Mouse (Mus musculus): ENCODE measurements at regions not wholly inside any gene's neighbourhood (a gene's known extent, or its start where the extent isn't known, plus 50 kb on each side); places are given as distances from the start of the nearest gene placed in this dataset.

DNA sequence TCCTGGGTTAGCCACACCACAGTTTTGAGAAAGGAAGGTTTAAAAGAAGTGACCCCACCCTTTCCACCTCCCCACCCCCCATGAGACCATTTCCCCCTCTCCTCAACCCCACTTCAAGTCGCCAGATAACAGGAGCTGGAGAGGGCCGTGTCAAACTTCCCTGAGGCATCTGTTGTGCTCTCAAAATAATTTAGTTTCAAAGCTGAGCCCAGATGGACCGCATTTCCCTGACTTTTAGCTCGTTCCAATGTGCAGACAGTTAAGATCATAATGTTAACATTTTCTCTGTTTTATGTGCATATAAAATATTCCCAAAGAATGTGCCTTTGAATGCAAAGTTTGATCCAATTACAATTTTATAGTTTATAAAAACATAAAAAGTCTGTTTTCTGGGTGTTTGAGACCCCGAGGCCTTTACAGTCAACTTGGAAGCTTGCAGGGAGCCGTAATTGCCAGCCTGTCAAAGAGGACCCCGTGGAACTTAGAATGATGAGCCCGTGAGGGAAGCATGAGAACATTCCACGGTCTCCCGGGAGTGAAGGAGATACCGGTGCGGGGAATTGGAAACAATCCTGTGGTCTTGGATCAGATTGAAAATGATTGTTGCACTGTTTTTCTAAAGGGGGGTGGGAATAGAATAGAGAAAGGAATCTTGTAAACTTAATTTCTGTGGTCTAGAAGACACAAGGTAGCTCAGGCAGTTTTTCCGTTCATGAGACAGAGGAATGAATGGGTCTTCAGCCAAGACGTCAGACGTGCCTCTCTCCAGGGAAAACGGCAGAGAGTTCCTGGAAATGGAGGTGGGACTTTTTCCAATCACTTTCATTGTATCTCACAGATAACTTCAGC lies 903.3 kb downstream of the Mrps31 start:
- TF ChIP-seq CTCF (IDR thresholded peaks at IDR 0.05): no peak

DNA sequence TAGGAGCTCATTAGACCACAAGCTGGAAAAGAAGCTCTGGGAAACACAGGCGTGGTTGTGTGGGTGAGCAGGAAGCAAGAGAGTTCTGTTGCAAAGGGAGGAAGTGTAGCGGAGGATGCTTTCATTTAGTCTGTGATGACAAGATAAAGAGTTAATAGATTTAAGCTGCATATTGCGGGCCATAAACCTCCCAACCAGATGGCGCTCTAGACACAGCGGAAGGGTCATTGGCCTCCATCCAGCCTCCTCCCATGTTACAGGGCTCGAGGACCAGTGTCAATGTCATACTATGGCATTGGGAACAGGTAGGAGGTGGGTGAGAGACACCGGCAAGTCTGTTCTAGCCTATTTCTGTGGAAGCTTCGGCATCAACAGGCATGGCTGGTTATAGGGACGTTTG lies 908.4 kb downstream of the Mrps31 start:
- peak; percentile 27 for TF ChIP-seq CTCF (IDR thresholded peaks at IDR 0.05)
- Histone ChIP-seq H3K4me3 (no peak overlapping the region), H3K27ac (no peak overlapping the region)
- peak in 1 of 2 experiments; percentile 19 for DNase-seq (ENCODE audit: extremely low spot score in 1 of 2, low spot score in 2 of 2)
- intact Hi-C loops (cut with DNase I): no loop called here

More for the DNA sequence above, 903.3 kb downstream of the Mrps31 start:
- intact Hi-C loops (cut with DNase I): no loop called here
- Histone ChIP-seq H3K27ac (no peak overlapping the region), H3K4me3 (no peak overlapping the region)
- no peak for DNase-seq (ENCODE audit: extremely low spot score in 1 of 2, low spot score in 2 of 2)

- Histone ChIP-seq H3K27ac (no peak overlapping the region), H3K4me3 (no peak overlapping the region)
- intact Hi-C loops (cut with DNase I): no loop called here
- DNase-seq (ENCODE audit: extremely low spot score in 1 of 2, low spot score in 2 of 2): no peak
- TF ChIP-seq CTCF (IDR thresholded peaks at IDR 0.05): no peak
Observed at GRCm38 (mm10) chr8:23321166-23321565, 910.0 kb downstream of the Mrps31 start.

DNA sequence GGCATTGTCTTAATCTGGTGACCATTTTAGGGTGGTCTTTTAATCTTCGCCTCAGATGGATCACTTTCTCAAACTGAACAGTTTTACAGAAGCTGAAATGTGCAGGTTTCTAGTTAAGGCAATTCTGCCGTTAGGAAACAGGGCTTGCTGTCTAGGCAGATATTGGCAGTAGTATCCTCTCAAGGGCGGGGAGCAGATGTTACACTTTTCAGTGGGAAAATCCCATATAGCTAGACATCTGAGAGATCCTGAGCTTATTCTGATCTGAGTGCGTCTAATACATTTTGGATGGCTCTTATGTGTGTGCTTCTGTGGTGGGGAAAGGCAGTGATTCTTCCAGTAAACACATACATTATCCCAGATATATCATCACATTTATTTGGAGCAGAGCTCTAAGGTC lies 916.1 kb downstream of the Mrps31 start:
- intact Hi-C loops (cut with DNase I): no loop called here
- no peak for TF ChIP-seq CTCF (IDR thresholded peaks at IDR 0.05)
- DNase-seq (ENCODE audit: extremely low spot score in 1 of 2, low spot score in 2 of 2): no peak
- no peak overlapping the region for H3K4me3 ChIP-seq
- no peak overlapping the region for H3K27ac ChIP-seq

DNA sequence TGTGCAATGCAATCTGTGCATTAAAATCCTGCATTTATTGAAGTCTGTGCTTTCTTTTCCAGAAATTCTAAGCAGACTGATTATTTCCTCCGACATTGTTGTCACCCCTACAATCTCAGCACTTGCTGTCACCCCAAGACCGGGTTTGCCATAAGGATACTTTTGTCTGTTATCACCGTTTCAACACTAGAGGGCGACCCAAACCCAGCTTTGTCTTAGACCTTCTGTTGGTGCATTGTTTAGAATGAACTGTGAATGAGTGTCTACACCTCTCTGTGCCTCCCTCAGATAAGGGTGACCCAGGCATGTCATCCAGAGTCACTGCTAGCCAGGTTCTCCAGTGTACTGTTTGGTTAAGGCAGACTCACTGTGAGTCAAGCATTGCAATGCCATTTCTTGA lies 933.0 kb downstream of the Mrps31 start:
- intact Hi-C loops (cut with DNase I): loop anchor here (1.0 to 5.0 kb wide), 3 partner anchors 158 to 1203 kb away; no protein-coding TSS in a partner anchor
- no peak overlapping the region for H3K4me3 ChIP-seq
- DNase-seq (ENCODE audit: extremely low spot score in 1 of 2, low spot score in 2 of 2): peak in 1 of 2 experiments; percentile 20
- peak; percentile 60 for TF ChIP-seq CTCF (IDR thresholded peaks at IDR 0.05)
- no peak overlapping the region for H3K27ac ChIP-seq

- no peak for DNase-seq (ENCODE audit: extremely low spot score in 1 of 2, low spot score in 2 of 2)
- Histone ChIP-seq H3K4me3 (no peak overlapping the region), H3K27ac (no peak overlapping the region)
- TF ChIP-seq CTCF (IDR thresholded peaks at IDR 0.05): no peak
- intact Hi-C loops (cut with DNase I): no loop called here
Observed at GRCm38 (mm10) chr8:23351367-23351930, 940.3 kb downstream of the Mrps31 start.

GRCm38 (mm10) chr8:23352259-23353106 lies 941.3 kb downstream of the Mrps31 start:
- no peak for TF ChIP-seq CTCF (IDR thresholded peaks at IDR 0.05)
- intact Hi-C loops (cut with DNase I): no loop called here
- Histone ChIP-seq H3K4me3 (no peak overlapping the region), H3K27ac (no peak overlapping the region)
- no peak for DNase-seq (ENCODE audit: extremely low spot score in 1 of 2, low spot score in 2 of 2)

GRCm38 (mm10) chr8:23360061-23360622 lies 949.0 kb downstream of the Mrps31 start:
- no peak for DNase-seq (ENCODE audit: extremely low spot score in 1 of 2, low spot score in 2 of 2)
- no peak overlapping the region for H3K4me3 ChIP-seq

GRCm38 (mm10) chr8:23360850-23361274 lies 949.7 kb downstream of the Mrps31 start:
- H3K4me3 ChIP-seq: no peak overlapping the region
- H3K27ac ChIP-seq: no peak overlapping the region
- DNase-seq (ENCODE audit: extremely low spot score in 1 of 2, low spot score in 2 of 2): no peak
- no peak for TF ChIP-seq CTCF (IDR thresholded peaks at IDR 0.05)
- intact Hi-C loops (cut with DNase I): no loop called here

More at GRCm38 (mm10) chr8:23360061-23360622, 949.0 kb downstream of the Mrps31 start:
- H3K27ac ChIP-seq: no peak overlapping the region
- intact Hi-C loops (cut with DNase I): no loop called here
- TF ChIP-seq CTCF (IDR thresholded peaks at IDR 0.05): no peak

Measured in left cerebral cortex, adult 2 months (tissue).